Mouse (Mus musculus): Measurements from ENCODE around the gene Fbxo33.

GRCm38 (mm10) chr12:59238434-59238833, 18.9 kb upstream of the Fbxo33 start:
- TF ChIP-seq CTCF (IDR thresholded peaks at IDR 0.05; ENCODE audit: borderline replicate concordance, insufficient read depth, low read depth, low read length) (no peak), POLR2A (IDR thresholded peaks at IDR 0.05; ENCODE audit: borderline replicate concordance, insufficient read depth, low read length) (no peak)

Data from cerebellum, adult 2 months (tissue).